Mouse (Mus musculus) cerebellum, adult 2 months (tissue): ENCODE data around the gene Fbxo44.

Experiments
- CTCF ChIP-seq: fragments of 200-500 bp; IDR thresholded peaks from 2 replicates; pipeline ENCODE4 v1.5.1; 2011; ENCODE audit warnings: low read depth, mild to moderate bottlenecking, control low read depth, low read length, moderate library complexity, borderline replicate concordance; ENCODE audit not compliant: insufficient read depth
- POLR2A ChIP-seq: fragments of 200-500 bp; IDR thresholded peaks from 2 replicates; pipeline ENCODE4 v1.6.1; 2011; ENCODE audit warnings: low read length, control low read depth, borderline replicate concordance; ENCODE audit not compliant: insufficient read depth

- TF ChIP-seq CTCF, result no peak
- no peak for TF ChIP-seq POLR2A
Measured at GRCm38 (mm10) chr4:148166431-148166830, 6.1 kb upstream of the Fbxo44 start.
